Mouse (Mus musculus): ENCODE measurements at regions not wholly inside any gene's neighbourhood (a gene's known extent, or its start where the extent isn't known, plus 50 kb on each side); places are given as distances from the start of the nearest gene placed in this dataset.
A peak's percentile ranks its signal among the peaks of the same experiment; 100 is the strongest.
"Not testable (repeated sequence)": the region's sequence is repeated elsewhere in the genome, so short reads cannot be mapped to it uniquely, and the experiment has no call there.

- TF ChIP-seq CTCF (IDR thresholded peaks at IDR 0.05; ENCODE audit: borderline replicate concordance, extremely low read depth, insufficient read depth, insufficient read length) (no peak), POLR2A (IDR thresholded peaks at IDR 0.05; ENCODE audit: borderline replicate concordance, extremely low read depth, insufficient read depth, insufficient read length, poor library complexity, severe bottlenecking) (no peak)
Observed at GRCm38 (mm10) chr8:89516602-89517001, 472.6 kb upstream of the Sall1 start.

GRCm38 (mm10) chr8:89514270-89514669 is 470.3 kb upstream of the Sall1 start:
- peak; percentile 90 for DNase-seq (ENCODE audit: low read depth)
- no peak for TF ChIP-seq POLR2A (IDR thresholded peaks at IDR 0.05; ENCODE audit: borderline replicate concordance, extremely low read depth, insufficient read depth, insufficient read length, poor library complexity, severe bottlenecking)
- TF ChIP-seq CTCF (IDR thresholded peaks at IDR 0.05; ENCODE audit: borderline replicate concordance, extremely low read depth, insufficient read depth, insufficient read length), result no peak

More at GRCm38 (mm10) chr8:89516602-89517001, 472.6 kb upstream of the Sall1 start:
- DNase-seq (ENCODE audit: low read depth), result no peak

DNA sequence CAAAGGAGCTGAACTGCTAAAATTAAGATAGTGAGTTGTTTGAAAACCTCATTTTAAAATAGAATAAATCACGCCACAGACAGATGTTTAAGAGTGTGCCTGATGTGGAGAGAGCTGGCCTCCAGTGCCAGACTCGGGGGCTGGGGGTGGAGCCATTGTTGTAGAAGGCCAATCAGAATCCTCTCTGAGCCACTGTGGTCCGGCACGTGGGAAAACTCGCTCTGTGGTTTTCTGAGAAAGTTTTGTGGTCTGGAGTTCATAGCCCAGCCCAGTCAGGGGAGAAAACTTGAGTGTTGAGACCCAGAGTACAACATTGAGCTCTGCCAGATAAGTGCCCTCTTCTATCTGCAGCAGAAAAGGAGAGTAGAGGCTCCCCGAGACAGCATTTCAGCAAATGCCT is 463.7 kb upstream of the Sall1 start:
- no peak for DNase-seq (ENCODE audit: low read depth)
- TF ChIP-seq CTCF (IDR thresholded peaks at IDR 0.05; ENCODE audit: borderline replicate concordance, extremely low read depth, insufficient read depth, insufficient read length), result no peak
- TF ChIP-seq POLR2A (IDR thresholded peaks at IDR 0.05; ENCODE audit: borderline replicate concordance, extremely low read depth, insufficient read depth, insufficient read length, poor library complexity, severe bottlenecking), result no peak

GRCm38 (mm10) chr8:89503545-89504234 is 459.7 kb upstream of the Sall1 start:
- DNase-seq (ENCODE audit: low read depth), result no peak
- TF ChIP-seq CTCF (IDR thresholded peaks at IDR 0.05; ENCODE audit: borderline replicate concordance, extremely low read depth, insufficient read depth, insufficient read length) (no peak), POLR2A (IDR thresholded peaks at IDR 0.05; ENCODE audit: borderline replicate concordance, extremely low read depth, insufficient read depth, insufficient read length, poor library complexity, severe bottlenecking) (no peak)

- TF ChIP-seq CTCF (IDR thresholded peaks at IDR 0.05; ENCODE audit: borderline replicate concordance, extremely low read depth, insufficient read depth, insufficient read length) (no peak), POLR2A (IDR thresholded peaks at IDR 0.05; ENCODE audit: borderline replicate concordance, extremely low read depth, insufficient read depth, insufficient read length, poor library complexity, severe bottlenecking) (no peak)
- DNase-seq (ENCODE audit: low read depth), result no peak
Observed at GRCm38 (mm10) chr8:89503030-89503429, 459.1 kb upstream of the Sall1 start.

DNA sequence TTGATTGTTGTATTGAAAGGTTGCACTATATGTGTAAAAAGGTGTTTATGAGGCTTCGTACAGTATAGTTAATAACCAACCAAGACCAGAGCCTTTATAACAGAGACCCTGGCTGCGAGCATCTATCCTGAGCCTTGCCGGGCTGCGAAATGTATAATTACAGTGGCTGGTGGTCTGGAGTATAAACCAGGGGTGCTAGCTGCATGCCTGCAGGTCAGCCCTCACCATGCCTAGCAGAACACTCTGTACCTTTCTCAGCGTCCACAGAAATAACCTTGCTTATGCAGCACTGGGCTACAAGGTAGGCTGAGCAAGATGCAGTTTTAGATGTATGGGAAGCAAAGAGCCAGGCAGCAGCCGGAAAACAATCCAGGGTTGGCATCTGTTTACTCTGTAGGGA is 457.8 kb upstream of the Sall1 start:
- TF ChIP-seq CTCF (IDR thresholded peaks at IDR 0.05; ENCODE audit: borderline replicate concordance, extremely low read depth, insufficient read depth, insufficient read length) (no peak), POLR2A (IDR thresholded peaks at IDR 0.05; ENCODE audit: borderline replicate concordance, extremely low read depth, insufficient read depth, insufficient read length, poor library complexity, severe bottlenecking) (no peak)
- DNase-seq (ENCODE audit: low read depth), result no peak

- no peak for TF ChIP-seq CTCF (IDR thresholded peaks at IDR 0.05; ENCODE audit: borderline replicate concordance, extremely low read depth, insufficient read depth, insufficient read length)
- TF ChIP-seq POLR2A (IDR thresholded peaks at IDR 0.05; ENCODE audit: borderline replicate concordance, extremely low read depth, insufficient read depth, insufficient read length, poor library complexity, severe bottlenecking), result no peak
- peak; percentile 22 for DNase-seq (ENCODE audit: low read depth)
Observed at GRCm38 (mm10) chr8:89499831-89500230, 455.9 kb upstream of the Sall1 start.

- DNase-seq (ENCODE audit: low read depth), result no peak
- TF ChIP-seq POLR2A (IDR thresholded peaks at IDR 0.05; ENCODE audit: borderline replicate concordance, extremely low read depth, insufficient read depth, insufficient read length, poor library complexity, severe bottlenecking), result no peak
- no peak for TF ChIP-seq CTCF (IDR thresholded peaks at IDR 0.05; ENCODE audit: borderline replicate concordance, extremely low read depth, insufficient read depth, insufficient read length)
Observed at GRCm38 (mm10) chr8:89498088-89498695, 454.2 kb upstream of the Sall1 start.

DNA sequence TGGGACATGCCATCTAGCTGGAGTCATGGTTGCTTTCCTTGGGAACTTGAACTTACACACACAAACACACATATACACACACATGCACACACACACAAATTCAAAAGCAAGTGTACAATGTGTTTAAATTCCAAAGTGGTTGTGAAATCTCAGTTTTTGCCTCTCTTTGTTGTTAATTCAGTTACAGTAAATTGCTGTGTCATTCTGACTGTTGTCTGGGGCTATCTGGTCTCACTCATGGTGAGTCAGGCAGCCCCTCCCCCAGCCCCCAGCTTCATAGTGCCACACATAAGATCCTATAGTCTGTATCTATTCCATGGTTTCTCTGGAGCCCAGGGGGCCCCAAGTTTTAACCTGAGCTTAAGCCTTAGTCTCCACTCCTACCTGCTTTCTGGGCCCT is 448.4 kb upstream of the Sall1 start:
- TF ChIP-seq POLR2A (IDR thresholded peaks at IDR 0.05; ENCODE audit: borderline replicate concordance, extremely low read depth, insufficient read depth, insufficient read length, poor library complexity, severe bottlenecking) (no peak), CTCF (IDR thresholded peaks at IDR 0.05; ENCODE audit: borderline replicate concordance, extremely low read depth, insufficient read depth, insufficient read length) (no peak)
- DNase-seq (ENCODE audit: low read depth), result no peak

GRCm38 (mm10) chr8:89482481-89482880 is 438.5 kb upstream of the Sall1 start:
- DNase-seq (ENCODE audit: low read depth), result not testable (repeated sequence)

DNA sequence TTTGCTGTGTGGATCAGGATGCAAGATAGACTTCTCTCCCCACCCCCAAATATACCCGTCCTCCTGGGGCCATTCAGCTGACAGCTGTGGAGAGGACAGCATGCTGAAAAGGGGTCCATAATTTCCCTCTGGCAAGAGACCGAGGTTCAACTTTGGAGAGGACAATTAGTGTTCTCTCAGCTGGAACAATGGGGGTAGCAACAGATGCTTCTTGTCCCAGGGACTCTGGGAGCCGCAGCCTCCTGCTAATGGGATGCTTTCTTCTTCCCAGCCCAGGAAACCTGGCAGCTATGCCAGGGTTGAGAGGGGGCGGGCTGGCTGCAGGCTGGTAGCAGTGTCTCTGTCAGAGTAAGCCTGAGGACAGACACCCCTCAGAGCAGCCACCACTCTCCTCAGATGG is 433.0 kb upstream of the Sall1 start:
- TF ChIP-seq CTCF (IDR thresholded peaks at IDR 0.05; ENCODE audit: borderline replicate concordance, extremely low read depth, insufficient read depth, insufficient read length), result no peak
- peak; percentile 87 for DNase-seq (ENCODE audit: low read depth)

More at GRCm38 (mm10) chr8:89482481-89482880, 438.5 kb upstream of the Sall1 start:
- TF ChIP-seq CTCF (IDR thresholded peaks at IDR 0.05; ENCODE audit: borderline replicate concordance, extremely low read depth, insufficient read depth, insufficient read length), result peak; percentile 30; the same call in 1 of the 2 replicates

DNA sequence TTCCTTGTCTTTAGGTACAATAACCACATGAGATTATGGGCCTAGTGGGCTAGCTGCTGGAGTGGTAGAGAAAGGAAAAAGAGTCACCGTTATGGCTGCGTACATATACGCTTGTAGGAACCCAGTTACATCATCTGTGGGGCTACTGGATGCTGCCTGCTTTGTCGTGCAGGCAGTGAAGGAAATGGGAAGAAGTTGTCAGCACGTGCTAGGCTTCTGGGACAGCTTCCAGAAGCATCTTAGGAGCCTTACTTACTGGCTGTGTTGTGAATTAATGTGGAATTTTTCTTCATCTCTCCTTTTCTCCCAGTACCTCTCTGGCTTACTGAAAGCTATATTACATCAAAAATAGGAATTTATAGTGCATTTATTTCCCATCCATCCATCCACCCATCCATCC is 427.2 kb upstream of the Sall1 start:
- TF ChIP-seq POLR2A (IDR thresholded peaks at IDR 0.05; ENCODE audit: borderline replicate concordance, extremely low read depth, insufficient read depth, insufficient read length, poor library complexity, severe bottlenecking) (no peak), CTCF (IDR thresholded peaks at IDR 0.05; ENCODE audit: borderline replicate concordance, extremely low read depth, insufficient read depth, insufficient read length) (no peak)
- DNase-seq (ENCODE audit: low read depth), result no peak
